Mouse (Mus musculus) gonadal fat pad, adult 2 months (tissue): ENCODE data around the gene Cars2. TPM values are rescaled to one million over a fixed set of nuclear protein-coding genes. Genes with fewer than 3 reads are reported as not detected.
"Not testable (repeated sequence)": the region's sequence is repeated elsewhere in the genome, so short reads cannot be mapped to it uniquely, and the experiment has no call there.

ENCODE experiments used
- DNase-seq: peaks from one replicate; pipeline ENCODE4 v3.0.0-alpha.2; 2012; ENCODE audit warnings: low read depth
- polyA plus RNA-seq: library from polyadenylated mRNA; depleted of rRNA; stranded (reverse); fragments of >200 nt; gene quantifications from 2 replicates; pipeline ENCODE4 v1.2.3, GENCODE M21; 2012; rRNA removed

Gene Cars2
- polyA plus RNA-seq, 1 experiment = 39.0 TPM

DNA sequence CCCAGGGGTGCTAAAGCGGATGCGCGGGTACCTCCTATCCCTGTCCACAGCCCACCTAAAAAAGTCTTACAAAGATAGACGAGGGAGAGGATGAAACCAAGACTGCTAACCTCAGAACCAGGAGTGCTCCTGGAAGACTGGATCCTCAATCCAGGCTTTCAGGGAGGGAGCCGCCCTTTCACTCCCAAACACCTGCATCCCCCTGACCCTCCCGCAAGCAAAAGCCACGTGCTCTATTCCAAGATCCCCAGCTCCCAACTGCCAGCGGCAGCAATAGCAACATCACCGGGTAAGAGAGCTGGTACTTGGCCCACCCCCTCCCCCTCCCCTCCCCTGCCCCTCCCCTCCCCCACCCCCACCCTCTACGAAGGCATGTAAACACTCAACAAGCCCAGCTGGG is 75.2 kb downstream of the Cars2 start:
- DNase-seq = no peak

DNA sequence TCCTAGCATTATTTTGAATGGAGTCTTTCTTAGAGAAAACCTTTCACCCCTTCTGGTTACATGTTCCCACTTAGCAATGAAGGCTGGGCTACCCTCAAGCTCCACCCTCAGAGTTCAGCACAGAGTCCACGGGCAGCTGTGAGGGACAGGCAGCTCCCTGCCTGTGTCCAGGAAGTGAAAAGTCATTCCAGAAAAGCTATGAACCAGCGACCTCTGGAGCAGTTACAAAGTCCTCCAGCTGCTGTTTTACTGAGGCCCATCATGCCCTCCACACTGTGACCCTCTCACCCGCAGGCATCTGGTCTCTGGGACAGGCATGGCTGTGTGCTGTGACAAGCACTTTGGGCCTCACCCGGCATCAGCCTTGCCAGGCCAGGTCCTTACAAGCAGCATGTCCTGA is 77.5 kb downstream of the Cars2 start:
- no peak for DNase-seq

DNA sequence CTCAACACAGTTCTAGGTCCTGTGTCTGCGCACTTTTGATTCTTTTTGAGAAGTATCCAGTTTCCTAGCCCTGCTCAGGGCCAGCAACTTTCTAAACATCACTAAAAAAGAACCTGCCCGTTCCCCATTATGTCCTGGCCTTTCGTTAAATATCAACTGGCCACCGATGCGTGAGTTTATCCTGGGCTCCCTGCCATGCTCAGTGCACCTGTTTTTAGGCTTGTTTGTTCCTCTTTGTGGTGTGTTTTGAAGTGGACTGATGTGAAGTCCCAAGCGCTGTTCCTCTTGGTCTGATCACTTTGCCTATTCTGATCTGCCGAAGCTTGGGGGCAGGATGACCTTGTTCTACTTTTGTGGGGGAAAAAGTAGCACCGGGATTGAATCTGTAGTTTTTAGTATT is 79.3 kb downstream of the Cars2 start:
- DNase-seq = no peak

DNA sequence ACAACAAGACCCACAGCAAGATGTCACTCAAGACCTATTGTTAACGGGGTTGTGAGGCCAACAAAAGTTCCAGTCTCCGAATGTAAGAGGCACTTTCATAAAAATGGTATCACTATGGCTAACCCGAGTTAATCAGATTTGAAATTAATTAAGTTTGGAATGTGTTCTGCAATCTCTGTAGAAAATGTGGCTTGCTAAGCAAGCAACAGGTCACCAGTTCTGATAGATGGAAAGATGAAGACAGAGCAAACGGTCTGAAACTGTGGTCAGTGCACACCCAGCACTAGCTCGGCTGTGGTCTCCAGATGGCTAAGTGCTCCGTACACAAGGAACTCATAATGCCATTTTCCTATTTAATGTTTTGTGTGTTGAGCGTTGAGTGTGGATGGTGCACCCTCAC is 79.9 kb downstream of the Cars2 start:
- DNase-seq = no peak

DNA sequence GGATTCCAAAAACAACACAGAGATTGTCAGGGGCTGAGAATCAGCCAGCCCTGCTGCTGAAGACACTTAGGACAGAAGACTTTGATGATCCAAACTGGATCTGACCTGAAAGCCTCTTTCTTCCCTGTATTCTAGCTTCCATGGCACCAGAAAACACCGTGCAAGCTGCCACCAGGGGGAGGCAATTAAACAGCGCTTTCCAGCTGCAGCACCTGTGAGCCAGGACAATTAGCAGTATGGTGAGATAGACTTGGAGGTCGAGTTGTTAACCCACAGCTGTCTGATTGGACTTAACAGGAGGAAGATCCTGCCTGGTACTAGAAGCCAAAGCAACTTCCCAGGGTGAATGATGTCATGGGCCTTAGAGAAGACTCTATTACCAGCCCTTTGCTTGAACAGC is 81.5 kb downstream of the Cars2 start:
- no peak for DNase-seq

DNA sequence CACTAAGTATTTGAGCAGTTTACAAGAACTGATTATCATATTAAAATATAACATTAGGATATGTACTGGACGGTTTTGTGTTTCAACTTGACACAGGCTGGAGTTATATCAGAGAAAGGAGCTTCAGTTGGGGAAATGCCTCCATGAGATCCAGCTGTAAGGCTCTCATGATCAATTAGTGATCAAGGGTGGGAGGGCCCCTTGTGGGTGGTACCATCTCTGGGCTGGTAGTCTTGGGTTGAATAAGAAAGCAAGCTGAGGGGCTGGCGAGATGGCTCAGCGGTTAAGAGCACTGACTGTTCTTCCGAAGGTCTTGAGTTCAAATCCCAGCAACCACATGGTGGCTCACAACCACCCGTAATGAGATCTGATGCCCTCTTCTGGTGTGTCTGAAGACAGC is 84.1 kb downstream of the Cars2 start:
- DNase-seq = not testable (repeated sequence)

DNA sequence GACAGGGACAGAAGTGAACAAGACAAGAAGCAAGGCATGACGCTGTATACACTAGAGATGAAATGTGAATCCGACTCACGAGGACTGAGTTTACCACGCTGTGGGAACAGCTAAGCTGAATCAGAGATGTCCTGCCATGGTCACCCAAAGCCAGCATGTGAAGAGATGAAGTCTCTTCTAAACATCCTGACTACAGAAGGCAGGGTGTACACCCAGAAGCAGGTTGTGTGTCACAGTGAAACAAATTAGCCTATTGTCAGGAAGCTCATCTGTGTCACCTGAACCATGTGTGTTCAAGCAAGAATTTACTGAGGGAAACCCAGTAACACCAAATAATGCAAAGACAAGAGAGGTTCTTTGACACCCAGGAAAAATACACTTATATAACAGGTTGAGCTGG is 85.0 kb downstream of the Cars2 start:
- DNase-seq = no peak

DNA sequence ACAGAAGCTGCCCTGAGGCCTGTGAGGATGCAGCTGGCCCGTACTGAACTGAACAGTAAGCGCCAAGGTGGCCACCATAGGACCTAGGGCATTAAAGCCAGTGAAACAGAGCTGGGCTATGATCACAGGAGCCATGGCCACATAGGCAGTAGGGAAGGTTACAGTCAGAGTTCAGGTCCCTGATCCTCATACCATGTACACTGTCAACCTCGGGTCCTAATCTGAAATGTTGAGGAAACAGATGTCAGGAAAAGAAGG is 85.9 kb downstream of the Cars2 start:
- DNase-seq = no peak

Other genes with a start within 250 kb of the Cars2 start
- gene Col4a2, start 238.0 kb downstream of the Cars2 start, polyA plus RNA-seq = 148 and 239 TPM in 2 replicates
- 368 and 759 TPM in 2 replicates for gene Col4a1, start 238.0 kb downstream of the Cars2 start, polyA plus RNA-seq
- gene Rab20, start 72.1 kb downstream of the Cars2 start, polyA plus RNA-seq = 39.1 and 46.9 TPM in 2 replicates
- gene Naxd, start 53.3 kb downstream of the Cars2 start, polyA plus RNA-seq = 186 and 189 TPM in 2 replicates
- gene Ing1, start 4.8 kb upstream of the Cars2 start, polyA plus RNA-seq = 16.2 and 21.7 TPM in 2 replicates
- gene Ankrd10, start 85.0 kb upstream of the Cars2 start, polyA plus RNA-seq = 58.8 and 66.0 TPM in 2 replicates
- 0.74 TPM in 1 of 2 replicates, not detected in the other for gene 1700016D06Rik, start 150.3 kb upstream of the Cars2 start, polyA plus RNA-seq
- gene Arhgef7, start 176.9 kb upstream of the Cars2 start, polyA plus RNA-seq = 24.5 and 29.9 TPM in 2 replicates